Mouse (Mus musculus): ENCODE results near the gene Cers5. TPM values are rescaled to one million over a fixed set of nuclear protein-coding genes. Genes with fewer than 3 reads are reported as not detected.
A peak's percentile ranks its signal among the peaks of the same experiment; 100 is the strongest.
"Not testable (repeated sequence)": the region's sequence is repeated elsewhere in the genome, so short reads cannot be mapped to it uniquely, and the experiment has no call there.

Cers5 gene
- total RNA-seq (2021): 10 to 100 TPM; 16.0 to 17.5 TPM
- long read RNA-seq, experiment 1, transcript Cers5-201 (10 exons, 2,096 nt): major isoform, 13 of 38 reads
- long read RNA-seq, experiment 1, transcript Cers5-202 (11 exons, 2,775 nt): minor isoform, 7 of 38 reads
- long read RNA-seq, experiment 1, partial matches to known transcripts: 0 of 38 reads
- long read RNA-seq, experiment 1, other reads (novel, unspliced or antisense): 18 of 38 reads
- long read RNA-seq, experiment 2, transcript Cers5-201 (10 exons, 2,096 nt): major isoform, 18 of 41 reads
- long read RNA-seq, experiment 2, transcript Cers5-202 (11 exons, 2,775 nt): minor isoform, 9 of 41 reads
- long read RNA-seq, experiment 2, partial matches to known transcripts: 0 of 41 reads
- long read RNA-seq, experiment 2, other reads (novel, unspliced or antisense): 14 of 41 reads

DNA sequence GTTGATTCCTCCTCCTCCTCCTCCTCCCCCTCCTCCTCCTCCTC lies at the start of gene Cers5:
Cers5 (minus strand) TSS at position 5 of the 44 bp plus-strand sequence.
- DNase-seq: not testable (repeated sequence)

GRCm38 (mm10) chr15:99819621-99820279 lies 47.1 kb upstream of the Cers5 start:
- DNase-seq: peak; percentile 57

DNA sequence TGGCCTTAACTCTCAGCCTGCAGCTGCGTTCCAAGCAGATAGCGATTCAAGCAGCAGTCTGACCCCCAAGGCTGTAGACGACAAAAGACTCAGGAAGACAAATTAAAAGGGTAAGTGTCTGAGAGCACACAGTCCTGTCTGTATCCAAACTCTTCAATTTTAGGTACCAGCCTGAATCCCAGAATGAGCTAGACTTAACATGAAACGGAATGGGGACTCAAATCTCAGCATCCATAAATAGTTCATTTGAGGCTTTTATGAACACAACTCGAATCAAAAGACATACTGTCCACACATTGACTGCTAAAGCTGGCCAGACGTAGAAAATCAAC lies 46.4 kb upstream of the Cers5 start:
- no peak for DNase-seq

DNA sequence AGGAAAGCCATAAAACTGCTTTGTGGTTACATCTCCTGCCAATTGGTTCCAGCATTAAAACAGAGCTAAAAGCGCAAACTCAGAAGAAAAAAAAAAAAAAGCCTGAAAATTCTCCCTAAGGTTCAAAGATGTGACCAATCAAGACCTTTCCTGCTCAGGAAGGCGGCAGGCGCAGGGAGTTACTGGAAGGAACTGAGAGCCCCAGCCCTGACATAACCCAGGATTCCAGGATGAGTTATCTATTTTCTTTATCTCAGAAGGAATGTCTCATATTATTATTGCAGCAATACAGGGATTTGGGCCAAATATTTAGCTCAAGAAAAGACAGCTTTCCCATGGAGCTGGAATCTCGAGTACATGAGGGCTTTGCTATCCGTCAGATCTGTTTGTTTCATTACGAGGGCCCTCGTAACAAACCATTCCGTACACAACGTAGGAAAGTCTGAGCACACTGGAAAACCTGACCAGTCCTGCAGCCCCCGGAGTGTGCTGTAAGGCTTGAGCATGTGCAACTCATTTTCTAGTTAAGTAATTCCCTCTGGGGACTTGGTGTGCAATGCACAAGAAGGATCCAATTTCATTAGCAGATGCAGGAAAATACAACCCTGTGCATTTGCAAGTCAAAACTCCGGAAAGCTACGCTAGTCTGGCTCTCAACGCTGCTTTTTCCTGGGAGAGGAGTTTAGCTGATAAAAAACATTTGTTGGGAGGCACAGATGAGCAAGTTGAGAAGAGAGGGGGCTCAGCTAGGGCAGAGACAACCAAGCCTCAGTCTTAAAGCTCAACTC lies 45.8 kb upstream of the Cers5 start:
- DNase-seq: peak; percentile 22

GRCm38 (mm10) chr15:99817343-99818235 lies 44.9 kb upstream of the Cers5 start:
- no peak for DNase-seq

DNA sequence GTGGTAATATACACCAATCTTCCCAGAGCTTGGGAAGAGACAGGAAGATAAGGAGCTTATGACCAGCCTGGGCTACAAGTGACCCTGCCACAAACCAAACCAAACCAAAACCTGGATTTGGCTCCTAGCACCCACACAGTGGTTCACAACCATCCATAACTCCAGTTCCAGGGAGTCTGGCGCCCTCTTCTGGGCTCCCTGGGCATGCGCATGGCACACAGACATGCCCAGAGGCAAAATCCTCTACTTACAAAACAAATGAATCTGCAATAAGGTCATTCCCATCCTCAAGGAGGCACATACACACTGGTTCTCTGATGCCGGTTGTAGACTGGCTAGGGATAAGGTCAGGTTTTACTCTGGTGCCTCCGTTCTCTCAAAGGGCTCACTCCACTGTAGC lies 43.3 kb upstream of the Cers5 start:
- no peak for DNase-seq

GRCm38 (mm10) chr15:99814554-99815260 lies 42.0 kb upstream of the Cers5 start:
- peak; percentile 46 for DNase-seq

- DNase-seq: no peak
These were observed 41.0 kb upstream of the Cers5 start for GRCm38 (mm10) chr15:99813639-99814038.

DNA sequence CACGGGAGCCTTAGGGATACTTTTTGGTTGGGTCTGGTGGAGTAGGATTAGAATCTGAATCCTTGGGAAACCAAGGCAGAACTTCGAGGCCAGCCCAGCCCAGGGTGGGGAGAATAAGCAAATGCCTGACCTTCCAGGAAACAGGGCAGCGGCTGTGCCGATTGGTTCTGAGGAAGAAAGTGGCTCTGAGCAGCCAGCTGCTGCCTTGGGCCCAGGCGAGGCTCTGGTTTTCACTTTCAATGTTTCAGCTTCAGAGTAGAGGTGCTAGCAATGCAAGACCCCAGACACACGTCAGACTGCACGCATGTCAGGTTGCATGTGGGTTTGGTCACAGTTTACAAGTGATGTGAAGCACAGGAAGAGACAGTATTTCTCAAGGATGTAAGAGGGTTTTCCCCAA lies 39.4 kb upstream of the Cers5 start:
- DNase-seq: no peak

DNA sequence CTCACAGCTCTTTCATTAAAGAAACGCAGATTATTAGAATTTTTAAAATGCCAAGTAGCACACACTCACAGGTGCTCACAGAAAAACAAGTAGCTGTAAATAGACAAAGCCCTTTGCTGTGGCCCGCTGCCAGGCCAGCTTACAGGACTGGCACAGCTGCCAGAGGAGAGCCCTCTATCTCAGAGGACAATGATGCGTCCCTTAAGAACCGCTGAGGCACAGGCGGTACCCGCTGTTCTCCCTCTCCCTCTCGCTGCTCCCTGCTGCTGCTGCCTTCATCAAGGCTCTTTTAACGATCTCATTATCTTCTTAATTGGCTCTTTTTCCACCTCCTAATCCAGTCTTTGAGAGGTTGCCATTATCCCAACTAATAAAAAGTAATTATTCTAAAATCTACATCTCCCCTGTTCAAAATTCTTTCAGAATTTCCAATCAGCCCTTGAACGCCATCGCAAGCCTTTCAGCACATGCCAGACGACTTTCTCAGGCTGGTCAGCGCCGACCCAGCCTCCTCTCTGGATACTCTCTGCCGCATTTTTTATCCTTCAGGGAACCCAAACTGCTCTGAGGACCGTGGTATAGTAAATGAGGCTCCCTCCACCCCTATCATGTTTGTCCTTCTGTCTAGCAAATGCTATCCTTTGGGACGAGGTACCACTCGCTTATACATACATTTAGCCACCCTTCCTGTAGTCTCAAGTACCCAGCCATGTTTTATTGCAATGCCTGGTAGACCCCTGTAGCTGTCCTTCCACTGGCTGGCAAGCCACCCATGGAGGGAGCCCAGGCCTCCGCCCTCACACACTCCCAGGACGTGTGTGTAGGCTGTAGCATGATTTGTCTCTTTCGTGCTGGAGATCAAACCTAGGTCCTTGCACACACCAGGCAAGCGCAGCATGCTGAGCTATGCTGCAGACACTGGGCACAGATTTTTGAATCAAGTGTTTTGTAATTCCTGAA lies 35.4 kb upstream of the Cers5 start:
- peak; percentile 28 for DNase-seq

DNA sequence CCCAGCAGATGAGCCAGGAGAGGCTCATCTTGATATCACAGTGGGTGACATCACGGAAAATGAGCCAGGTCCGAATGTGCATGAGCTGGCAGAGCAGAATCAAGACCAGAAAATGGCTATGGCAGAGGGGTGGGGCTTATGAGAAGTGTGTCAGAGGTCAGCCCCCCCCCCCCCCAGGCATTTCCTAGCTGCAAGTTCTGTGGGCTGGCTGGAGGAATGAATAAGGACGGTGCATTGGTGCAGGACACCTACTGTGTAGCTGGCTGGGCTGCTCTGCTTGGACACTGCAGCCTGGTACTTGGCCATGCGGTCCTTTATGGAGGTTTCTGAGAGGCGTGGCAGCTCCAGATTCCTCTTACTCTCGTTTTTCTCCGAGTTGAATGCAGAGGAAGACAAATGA lies 33.5 kb upstream of the Cers5 start:
- no peak for DNase-seq

DNA sequence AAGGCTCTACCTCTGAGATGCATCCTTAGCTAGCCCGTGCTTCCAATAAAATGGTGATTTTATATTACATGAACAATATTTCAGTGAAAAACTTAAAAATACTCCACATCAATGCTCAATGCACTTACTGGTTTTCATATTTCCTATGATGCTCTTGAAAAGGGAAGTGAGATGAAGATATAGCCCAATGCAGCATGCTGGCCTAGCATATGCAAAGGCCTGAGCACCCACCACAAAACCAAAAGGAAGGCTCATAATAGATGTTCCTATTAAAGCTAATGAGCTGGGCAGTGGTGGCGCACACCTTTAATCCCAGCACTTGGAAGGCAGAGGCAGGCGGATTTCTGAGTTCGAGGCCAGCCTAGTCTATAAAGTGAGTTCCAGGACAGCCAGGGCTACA lies 33.0 kb upstream of the Cers5 start:
- DNase-seq: no peak

GRCm38 (mm10) chr15:99803186-99803644 lies 30.5 kb upstream of the Cers5 start:
- no peak for DNase-seq

DNA sequence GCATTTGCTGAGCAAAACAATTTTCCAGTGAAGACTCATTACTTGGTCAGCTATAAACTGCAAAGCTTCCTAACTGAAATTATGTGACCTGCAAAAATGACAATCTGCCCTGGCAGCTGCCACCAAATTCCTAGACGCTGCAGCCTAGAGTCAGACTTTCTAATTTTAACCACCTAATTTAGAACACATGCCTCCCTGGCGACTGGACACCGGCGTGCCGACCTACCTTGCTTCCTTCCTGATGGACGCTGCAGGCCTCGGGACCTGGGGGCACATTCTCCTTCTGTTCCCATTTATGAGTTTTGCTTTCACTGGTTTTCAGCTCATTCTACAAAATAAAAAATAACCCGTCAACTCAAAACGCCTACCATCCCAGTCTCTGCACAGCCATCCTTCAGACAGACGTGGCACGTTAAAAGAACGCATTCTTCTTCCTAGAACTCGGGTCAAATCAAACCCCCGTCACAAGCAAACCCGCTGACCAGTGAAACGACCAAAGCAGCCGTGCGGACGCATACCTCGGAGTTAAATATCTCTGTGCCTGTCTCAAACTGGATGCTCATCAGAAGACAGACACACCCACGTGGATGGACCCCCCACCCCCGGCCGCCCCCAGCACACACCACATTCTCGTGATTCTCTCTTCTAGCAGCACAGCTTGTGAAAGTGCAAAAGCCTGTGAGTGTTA lies 29.3 kb upstream of the Cers5 start:
- DNase-seq: no peak

DNA sequence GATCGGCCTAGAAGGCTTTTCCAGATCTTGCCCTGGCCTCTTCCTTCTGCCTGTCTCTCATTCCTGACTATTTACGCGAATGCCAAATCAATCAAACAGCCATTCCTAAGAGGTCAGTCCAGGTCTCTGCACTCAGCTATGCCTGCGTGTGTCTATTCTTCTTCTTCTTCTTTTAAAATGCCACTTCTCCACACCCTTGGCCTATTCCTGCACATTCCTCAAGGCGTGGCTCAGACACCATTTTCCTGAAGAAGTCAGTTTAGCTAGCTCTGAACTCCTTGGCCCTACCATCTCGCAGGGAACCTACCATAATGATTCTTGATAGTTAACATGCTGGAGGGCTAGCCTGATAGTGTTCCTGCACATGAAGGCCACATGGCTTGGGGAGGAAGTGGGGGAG lies 27.0 kb upstream of the Cers5 start:
- no peak for DNase-seq

GRCm38 (mm10) chr15:99797898-99798297 lies 25.2 kb upstream of the Cers5 start:
- DNase-seq: no peak

- no peak for DNase-seq
These were observed 24.1 kb upstream of the Cers5 start for GRCm38 (mm10) chr15:99796735-99797134.

DNA sequence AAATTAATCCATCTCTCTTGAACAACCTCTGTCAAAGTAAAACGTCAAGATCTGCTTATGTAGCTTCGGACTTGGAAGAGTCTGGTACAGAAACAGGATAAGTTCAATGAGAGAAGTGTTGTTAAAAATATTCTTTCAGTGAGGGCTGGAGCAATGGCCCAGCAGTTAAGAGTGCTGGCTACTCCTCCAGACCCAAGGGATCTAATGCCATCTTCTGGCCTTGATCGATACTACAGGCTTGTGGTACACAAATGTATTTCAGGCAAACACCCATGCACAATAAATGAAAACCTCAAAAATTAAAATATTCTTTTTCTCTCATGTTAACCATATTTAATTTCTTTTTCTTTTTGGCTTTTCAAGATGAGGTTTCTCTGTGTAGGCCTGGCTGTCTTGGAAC lies 23.4 kb upstream of the Cers5 start:
- DNase-seq: no peak

DNA sequence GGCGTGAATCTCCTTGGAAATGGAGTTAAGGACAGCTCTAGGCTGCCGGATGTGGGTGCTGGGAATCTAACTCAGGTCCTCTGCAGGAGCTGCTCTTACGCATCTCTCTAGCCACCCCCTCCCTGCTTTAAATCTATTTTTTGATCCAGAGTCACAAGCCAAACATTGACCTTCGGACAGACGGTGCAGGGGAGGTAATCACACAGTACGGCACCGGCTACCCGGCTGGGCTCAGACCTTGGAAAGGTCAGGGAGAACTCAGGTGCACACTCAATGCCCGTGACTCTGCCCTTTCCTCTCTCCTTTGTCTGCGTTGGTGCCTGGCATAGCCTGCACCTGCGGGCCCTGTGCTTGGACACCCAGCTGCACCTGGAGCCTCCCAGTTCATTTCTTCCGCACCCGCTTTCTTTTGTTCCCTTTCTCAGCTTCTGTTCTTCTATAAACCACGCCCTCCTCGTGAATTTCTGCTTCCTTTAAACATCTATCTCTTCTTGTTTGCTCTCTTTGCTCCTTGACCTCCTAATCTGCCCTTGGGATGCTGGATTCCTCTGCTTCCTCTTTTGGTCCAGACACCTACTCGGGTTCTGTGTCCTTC lies 19.6 kb upstream of the Cers5 start:
- no peak for DNase-seq

- DNase-seq: no peak
These were observed 18.3 kb upstream of the Cers5 start for GRCm38 (mm10) chr15:99791003-99791402.

All from gastrocnemius, postnatal 10 days (tissue).